Mouse (Mus musculus) testis, adult 2 months (tissue): Measurements from ENCODE around the gene Arhgap18.

Experiments
- CTCF ChIP-seq: fragments of 200-500 bp; IDR thresholded peaks from 2 replicates; pipeline ENCODE4 v1.5.1; 2012; ENCODE audit warnings: low read depth, mild to moderate bottlenecking, inconsistent platforms, low read length, moderate library complexity; ENCODE audit not compliant: control insufficient read depth, insufficient read depth, insufficient replicate concordance
- POLR2A ChIP-seq: fragments of 200-500 bp; IDR thresholded peaks from 2 replicates; pipeline ENCODE4 v1.6.1; 2012; ENCODE audit warnings: low read depth, mild to moderate bottlenecking, inconsistent platforms, low read length, moderate library complexity; ENCODE audit not compliant: control insufficient read depth

GRCm38 (mm10) chr10:26877309-26877708, 124.1 kb downstream of the Arhgap18 start:
- TF ChIP-seq POLR2A, result no peak
- no peak for TF ChIP-seq CTCF
